Mouse (Mus musculus) megakaryocyte, adult 5-6 weeks (primary cell): ENCODE data around the gene Plcb4. TPM values are rescaled to one million over a fixed set of nuclear protein-coding genes. Genes with fewer than 3 reads are reported as not detected.

ENCODE experiments used
- ATAC-seq: 2 replicates; pipeline ENCODE4 v1.8.0; 2016; ENCODE audit warnings: mild to moderate bottlenecking, inconsistent platforms; ENCODE audit not compliant: poor library complexity, severe bottlenecking
- total RNA-seq, 2 experiments: library from RNA; stranded (forward) in 1 of 2; stranded (reverse) in 1 of 2; fragments of 153-499, 151-499 nt in 1 of 2; fragments of 221-1000, 200-1000 nt in 1 of 2; gene quantifications; 2 replicates each; pipeline versions ENCODE4 v1.2.3 to v1.2.4; 2015 to 2017

Plcb4 gene
- total RNA-seq (2015) (7.0 and 8.5 TPM in 2 replicates), total RNA-seq (2017) (5.2 and 7.1 TPM in 2 replicates)

GRCm38 (mm10) chr2:135658486-135659390 lies at the start of gene Plcb4:
Gene Plcb4, plus strand, starts transcription at chr2:135659011.
- peak; percentile 83 for ATAC-seq

DNA sequence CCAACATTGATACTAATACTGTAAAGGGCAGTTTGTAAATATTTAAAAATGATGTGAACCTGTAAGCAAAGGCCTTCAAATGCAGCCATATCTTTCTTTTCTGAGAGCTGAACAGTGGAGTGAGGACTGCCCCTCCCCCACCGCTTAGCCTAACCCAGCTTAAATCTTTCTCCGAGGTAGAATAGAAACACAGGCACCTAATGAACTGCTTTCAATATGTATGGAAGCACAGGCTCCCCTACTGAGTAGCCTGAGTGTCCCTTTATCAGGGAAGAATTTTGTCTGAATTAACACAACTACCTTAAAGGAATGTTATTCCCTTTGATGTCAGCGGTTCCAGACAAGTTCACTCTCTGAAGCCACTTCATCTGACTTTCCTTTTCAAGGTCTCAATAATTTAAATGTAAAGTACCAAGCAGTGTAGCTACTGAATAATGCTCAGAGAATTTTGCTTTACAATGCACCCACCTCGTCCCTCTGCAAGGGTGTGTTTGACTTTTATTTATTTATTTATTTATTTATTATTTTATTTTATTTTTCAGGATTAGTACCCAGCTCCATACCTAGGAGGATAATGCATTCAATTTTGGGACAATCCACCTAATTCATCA lies 44.1 kb upstream of the Plcb4 start:
- ATAC-seq = no peak

DNA sequence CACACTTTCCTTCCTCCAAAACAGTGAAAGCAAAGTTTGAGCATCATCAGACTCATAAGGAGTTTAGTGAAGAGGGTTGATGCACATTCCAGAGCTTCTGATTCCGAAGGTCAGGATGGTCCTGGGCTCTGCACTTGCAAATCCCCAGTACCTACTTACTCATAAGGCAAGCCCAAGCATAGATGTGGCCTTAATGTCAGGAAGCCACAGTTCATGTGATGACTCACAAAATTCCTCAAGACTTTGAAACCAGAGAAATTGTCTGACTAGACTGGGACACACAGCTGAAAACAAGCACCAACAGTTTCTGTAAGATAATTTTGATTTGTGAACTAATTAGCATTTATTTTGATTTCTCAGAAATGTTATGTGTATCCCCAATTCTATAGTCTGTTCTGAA lies 42.7 kb upstream of the Plcb4 start:
- no peak for ATAC-seq

GRCm38 (mm10) chr2:135618551-135618950 lies 40.3 kb upstream of the Plcb4 start:
- no peak for ATAC-seq

GRCm38 (mm10) chr2:135619956-135620355 lies 38.9 kb upstream of the Plcb4 start:
- ATAC-seq = no peak

DNA sequence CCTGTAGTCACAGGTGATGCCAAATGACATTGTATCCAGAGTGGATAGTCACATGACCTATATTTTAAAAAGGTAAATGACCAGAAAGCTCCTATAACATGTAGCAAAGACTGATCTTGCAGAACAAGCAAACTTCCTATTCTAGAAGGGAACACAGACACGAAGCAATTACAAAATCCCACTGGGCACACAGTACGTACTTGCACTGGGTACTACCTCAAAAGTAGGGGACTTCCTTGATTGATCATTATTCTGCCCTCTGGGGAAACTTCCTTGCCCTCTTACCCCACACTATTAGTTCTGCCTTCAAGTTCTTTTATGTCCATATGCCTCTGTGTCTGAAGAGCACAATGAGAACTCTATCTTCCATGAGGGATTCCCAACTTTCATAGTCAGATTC lies 31.0 kb upstream of the Plcb4 start:
- peak; percentile 94 for ATAC-seq

DNA sequence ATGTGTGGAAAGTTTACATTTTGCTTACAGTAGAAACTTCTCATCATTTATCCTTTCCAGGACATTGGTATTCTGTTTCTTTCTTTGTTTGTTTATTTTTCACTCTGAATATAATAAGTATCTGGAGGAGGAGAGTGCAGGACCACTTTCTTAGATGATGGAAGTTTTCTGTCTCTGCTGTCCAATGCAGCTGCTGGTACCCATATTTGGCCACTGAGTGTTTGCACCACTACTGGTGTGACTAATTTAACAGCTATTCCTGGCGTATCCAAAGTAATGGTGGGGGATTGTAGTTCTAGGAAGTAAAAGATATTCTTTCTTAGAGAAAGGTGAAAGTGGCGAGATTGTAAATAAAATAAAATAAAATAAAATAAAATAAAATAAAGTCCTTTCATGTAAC lies 21.6 kb upstream of the Plcb4 start:
- ATAC-seq = no peak

GRCm38 (mm10) chr2:135641002-135641401 lies 17.8 kb upstream of the Plcb4 start:
- no peak for ATAC-seq

- ATAC-seq = no peak
These were observed 17.2 kb upstream of the Plcb4 start for GRCm38 (mm10) chr2:135641636-135642035.

DNA sequence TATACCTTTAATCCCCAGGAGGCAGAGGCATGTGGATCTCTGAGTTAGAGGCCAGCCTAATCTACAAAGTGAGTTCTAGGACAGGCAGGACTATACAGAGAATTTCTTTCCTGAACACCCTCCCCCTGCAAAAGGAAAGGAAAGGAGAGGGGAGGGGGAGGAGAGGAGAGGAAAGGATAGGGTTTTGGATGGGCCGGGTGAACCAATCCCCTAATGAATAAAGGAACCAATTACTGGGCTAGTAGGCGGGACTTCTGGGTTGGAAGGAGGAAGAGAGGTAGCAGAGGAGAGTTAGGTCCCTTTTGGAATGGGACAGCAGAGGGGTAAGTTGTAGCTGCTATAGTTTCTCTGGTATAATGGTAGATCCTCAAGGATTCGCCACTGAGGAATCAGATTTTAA lies 12.6 kb upstream of the Plcb4 start:
- ATAC-seq = no peak

GRCm38 (mm10) chr2:135646654-135647053 lies 12.2 kb upstream of the Plcb4 start:
- ATAC-seq = no peak

DNA sequence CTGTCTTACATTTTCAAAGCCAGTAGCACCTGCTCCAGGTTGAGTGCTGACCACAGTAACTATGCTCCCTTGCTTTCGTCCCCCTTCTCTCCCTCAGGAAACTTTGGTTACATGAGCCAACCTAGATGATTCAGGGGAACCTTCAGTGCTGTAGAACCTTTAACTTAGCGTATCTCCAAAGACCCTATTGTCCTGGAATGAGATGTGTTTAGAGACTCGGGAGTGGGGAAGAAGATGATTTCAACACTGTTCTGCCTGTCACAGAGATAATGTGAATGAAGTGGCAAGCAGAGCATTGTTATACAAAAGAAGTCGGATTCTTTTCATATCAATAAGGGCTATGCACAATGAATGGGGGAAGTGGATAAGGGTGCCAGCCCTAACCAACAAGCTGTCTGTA lies 10.8 kb upstream of the Plcb4 start:
- no peak for ATAC-seq

DNA sequence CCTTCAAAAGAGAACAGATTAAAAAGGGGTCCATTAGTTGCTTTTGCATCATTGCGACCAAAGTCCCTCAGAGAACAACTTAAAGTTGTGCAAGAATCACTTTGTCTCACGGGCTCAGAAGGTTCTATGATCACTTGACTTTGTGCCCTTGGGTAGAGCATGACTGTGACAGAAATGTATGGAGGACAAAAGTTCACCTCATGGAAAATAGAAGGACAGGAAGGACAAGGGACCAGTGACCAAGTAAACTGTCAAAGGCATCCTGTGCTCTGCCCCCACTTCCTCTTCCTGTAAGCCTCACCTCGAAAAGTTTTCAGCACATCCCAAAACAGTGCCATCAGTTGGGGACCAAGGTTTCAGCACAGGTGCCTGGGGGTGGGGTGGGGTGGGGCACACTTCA lies 7.9 kb upstream of the Plcb4 start:
- peak; percentile 56 for ATAC-seq

GRCm38 (mm10) chr2:135652040-135652439 lies 6.8 kb upstream of the Plcb4 start:
- no peak for ATAC-seq

GRCm38 (mm10) chr2:135652451-135652850 lies 6.4 kb upstream of the Plcb4 start:
- ATAC-seq = no peak

DNA sequence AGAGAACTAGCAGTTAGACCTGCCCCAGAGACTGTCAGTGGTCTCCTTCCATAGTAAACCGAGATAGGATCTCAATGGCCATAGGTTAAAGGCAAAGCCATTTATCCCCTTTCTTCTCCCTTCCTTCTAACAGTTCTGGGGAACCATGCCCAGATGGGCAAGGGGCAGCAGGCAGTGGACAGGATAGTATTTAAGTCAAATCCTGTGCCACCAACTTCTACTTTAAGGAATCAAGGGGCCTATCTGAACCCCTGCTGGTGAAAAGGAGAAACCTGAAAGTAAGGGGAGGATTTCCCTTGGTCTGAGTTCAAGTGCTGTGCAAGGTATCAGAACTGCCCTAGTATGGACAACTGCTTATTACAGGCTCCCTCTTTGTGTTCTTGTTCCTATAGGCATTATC lies 2.9 kb upstream of the Plcb4 start:
- ATAC-seq = no peak

DNA sequence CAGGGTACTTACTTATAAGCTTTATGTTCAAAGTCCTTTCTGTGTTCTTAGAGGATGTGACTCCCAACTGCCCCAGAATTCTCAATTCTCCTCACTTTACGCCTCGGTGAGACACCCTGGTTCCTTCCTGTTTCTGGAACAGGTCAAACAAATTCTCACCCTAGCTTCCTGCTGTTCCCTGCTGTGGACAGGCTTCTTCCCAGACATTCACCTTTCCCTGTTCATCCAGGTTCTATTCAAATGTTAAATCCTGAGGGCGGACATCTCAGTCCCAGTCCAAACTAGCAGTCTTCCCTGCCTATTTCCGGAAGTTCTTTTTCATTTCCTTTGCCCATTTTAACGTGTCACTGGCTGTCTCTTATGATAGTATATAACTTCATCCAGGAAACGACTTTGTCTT lies 2.2 kb upstream of the Plcb4 start:
- ATAC-seq = no peak

DNA sequence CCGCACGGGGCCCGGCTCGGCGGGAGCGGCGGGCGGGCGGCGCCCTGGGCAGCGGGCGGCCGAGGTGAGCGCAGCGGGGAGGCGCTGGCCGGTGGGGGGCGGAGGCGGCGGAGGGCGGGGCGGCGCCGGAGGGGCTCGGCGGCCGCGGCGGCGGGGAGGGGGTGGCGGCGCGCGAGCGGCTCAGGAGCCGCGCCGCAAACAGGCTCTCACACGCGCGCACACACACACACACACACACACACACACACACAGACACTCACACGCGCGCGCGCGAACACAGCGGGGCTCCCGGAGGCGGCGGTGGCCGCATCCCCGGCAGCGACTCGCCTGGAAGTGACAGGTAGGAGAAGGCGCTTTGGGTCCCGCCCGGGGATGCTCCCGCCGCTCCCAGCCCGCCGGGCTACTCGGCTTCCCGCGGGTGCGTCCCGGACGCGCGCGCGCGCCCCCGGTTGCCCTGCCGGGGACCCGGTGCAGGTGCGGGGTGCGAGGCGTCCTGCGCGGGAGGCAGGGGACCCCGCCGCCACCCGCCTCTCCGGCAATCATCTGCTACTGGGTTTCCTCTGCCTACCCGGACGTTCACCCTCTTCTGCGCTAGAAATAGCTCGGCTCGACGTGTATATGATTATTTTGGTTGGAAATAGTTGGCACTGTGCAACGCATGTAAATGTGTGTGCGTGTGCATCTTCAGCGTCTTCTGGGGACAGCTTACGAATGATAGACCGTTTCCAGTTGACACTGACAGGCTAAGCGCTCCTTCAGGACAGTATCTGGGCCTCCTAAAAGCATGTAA lies 775 bp downstream of the Plcb4 start:
- ATAC-seq = peak; percentile 37

- ATAC-seq = no peak
These were observed 2.0 kb downstream of the Plcb4 start for GRCm38 (mm10) chr2:135660816-135661215.

- no peak for ATAC-seq
These were observed 5.0 kb downstream of the Plcb4 start for GRCm38 (mm10) chr2:135663785-135664184.

DNA sequence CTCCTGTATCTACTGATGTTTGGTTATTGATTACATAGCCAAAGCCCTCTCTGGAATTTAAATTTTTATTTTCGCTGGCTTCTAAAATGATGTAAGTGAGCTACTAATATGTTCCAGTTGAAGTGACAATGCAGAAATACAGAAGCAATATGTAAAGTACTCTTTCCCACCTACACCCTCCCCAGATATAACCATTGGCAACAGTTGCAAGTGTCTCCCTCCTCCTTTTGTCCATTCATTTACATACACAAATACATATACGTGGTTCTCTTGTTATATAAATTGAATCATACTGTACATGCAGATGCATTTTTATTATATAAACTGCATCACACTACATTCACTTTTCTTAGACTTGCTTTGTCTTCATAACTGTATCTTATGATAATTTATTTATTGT lies 8.7 kb downstream of the Plcb4 start:
- no peak for ATAC-seq
